Mouse (Mus musculus) neural tube, embryonic 14.5 days (tissue): ENCODE measurements around the gene 1700003E16Rik. TPM values are rescaled to one million over a fixed set of nuclear protein-coding genes. Genes with fewer than 3 reads are reported as not detected.

ENCODE experiments used
- ATAC-seq: fragments of 200-750 bp; cut with Nextera tagmentation; 2 replicates; pipeline ENCODE4 v1.8.0; 2017; ENCODE audit warnings: low read depth, mild to moderate bottlenecking, moderate TSS enrichment, moderate library complexity
- H3K27ac ChIP-seq: fragments of 300-500 bp; sonication (generic); 2 replicates; pipeline ENCODE4 v1.5.1; 2014; ENCODE audit warnings: low read depth, mild to moderate bottlenecking, control low read depth, low read length, moderate library complexity, mixed read lengths
- H3K27me3 ChIP-seq: fragments of 300-500 bp; sonication (generic); 2 replicates; pipeline ENCODE4 v1.6.1; 2014; ENCODE audit warnings: low read length; ENCODE audit not compliant: control insufficient read depth, insufficient read depth
- H3K36me3 ChIP-seq: fragments of 300-500 bp; sonication (generic); 2 replicates; pipeline ENCODE4 v1.6.1; 2014; ENCODE audit warnings: low read length, mixed read lengths; ENCODE audit not compliant: control insufficient read depth, insufficient read depth
- H3K4me1 ChIP-seq: fragments of 300-500 bp; sonication (generic); 2 replicates; pipeline ENCODE4 v1.6.1; 2014; ENCODE audit warnings: low read length; ENCODE audit not compliant: control insufficient read depth, insufficient read depth
- H3K4me2 ChIP-seq: fragments of 300-500 bp; sonication (generic); 2 replicates; pipeline ENCODE4 v1.6.1; 2014; ENCODE audit warnings: mild to moderate bottlenecking, low read depth, low read length, control low read depth
- H3K4me3 ChIP-seq: fragments of 300-500 bp; sonication (generic); 2 replicates; pipeline ENCODE4 v1.5.1; 2014; ENCODE audit warnings: low read depth, low read length, control low read depth, mixed read lengths
- H3K9ac ChIP-seq: fragments of 300-500 bp; sonication (generic); replicated peaks from 2 replicates; pipeline ENCODE4 v1.6.1; 2014; ENCODE audit warnings: low read depth, mild to moderate bottlenecking, control low read depth, low read length, mixed read lengths
- H3K9me3 ChIP-seq: fragments of 300-500 bp; sonication (generic); 2 replicates; pipeline ENCODE4 v1.6.1; 2016; ENCODE audit warnings: low read length; ENCODE audit not compliant: control insufficient read depth
- WGBS: fragments of 180-500 bp; shearing (Covaris S2); extraction: QIAGEN DNeasy Blood & Tissue Kit; methylation state at CpG from one replicate; pipeline ENCODE4 v1.1.7; 2014; 5-methylcytosine and 5-hydroxymethylcytosine counted together
- polyA plus RNA-seq: library from polyadenylated mRNA; unstranded; fragments of >200 nt; fragmentation: Nextera tagmentation; extraction: Ambion mirVana; gene quantifications from 2 replicates; pipeline ENCODE4 v1.2.1, GENCODE M21; 2014

The 1700003E16Rik gene
- polyA plus RNA-seq, 1 experiment from 2014 or later = 7.8 TPM

DNA sequence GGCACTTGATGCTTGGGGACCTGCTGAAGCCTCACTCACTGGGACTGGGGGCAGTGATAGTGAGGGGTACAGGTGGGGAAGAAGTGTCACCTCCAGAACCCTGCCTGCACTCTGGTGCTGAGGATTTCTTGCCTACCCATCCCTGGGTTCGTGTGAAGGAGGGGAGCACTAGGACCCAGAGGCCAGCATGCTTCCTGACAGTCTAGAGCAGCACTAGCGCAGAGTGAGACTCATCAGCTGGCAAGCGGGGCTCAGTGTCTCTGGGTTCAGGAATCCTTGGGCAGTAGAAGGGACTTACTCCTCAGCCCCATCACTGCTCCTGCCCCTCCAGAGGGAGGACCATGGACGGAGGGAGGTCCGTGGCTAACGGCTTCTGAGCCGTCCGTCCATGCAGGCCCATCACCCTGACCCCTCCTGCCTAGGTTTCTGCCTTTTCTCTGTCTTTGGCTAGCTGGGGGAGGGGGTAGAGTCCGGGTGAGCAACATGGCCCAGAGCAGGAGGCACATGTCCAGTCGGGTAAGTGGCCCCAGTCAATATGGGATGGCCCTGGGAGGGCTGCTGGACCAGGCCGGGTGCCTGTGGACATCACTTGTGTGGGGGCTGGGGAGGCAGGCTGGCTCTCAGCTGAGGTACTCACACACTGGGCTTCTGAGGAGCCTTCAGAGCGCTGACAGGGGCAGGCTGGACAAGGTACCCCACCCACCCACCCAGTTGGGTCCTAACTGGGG lies 23.4 kb downstream of the 1700003E16Rik start:
- H3K4me2 ChIP-seq = peak overlapping the region; percentile 67
- no peaks in the 10 kb centered on the region for H3K27me3 ChIP-seq
- peaks cover 10% of the 10 kb centered on the region; the same call in 1 of the 2 replicates for H3K36me3 ChIP-seq
- H3K27ac ChIP-seq = no peak overlapping the region
- peak overlapping the region; percentile 57 for H3K9ac ChIP-seq
- peak; percentile 89 for ATAC-seq
- H3K9me3 ChIP-seq = no peaks in the 10 kb centered on the region
- peak overlapping the region; percentile 44 for H3K4me3 ChIP-seq
- 16% methylated on average over 12 of the region's 12 CpGs for WGBS
- peaks cover 11% of the 10 kb centered on the region for H3K4me1 ChIP-seq

DNA sequence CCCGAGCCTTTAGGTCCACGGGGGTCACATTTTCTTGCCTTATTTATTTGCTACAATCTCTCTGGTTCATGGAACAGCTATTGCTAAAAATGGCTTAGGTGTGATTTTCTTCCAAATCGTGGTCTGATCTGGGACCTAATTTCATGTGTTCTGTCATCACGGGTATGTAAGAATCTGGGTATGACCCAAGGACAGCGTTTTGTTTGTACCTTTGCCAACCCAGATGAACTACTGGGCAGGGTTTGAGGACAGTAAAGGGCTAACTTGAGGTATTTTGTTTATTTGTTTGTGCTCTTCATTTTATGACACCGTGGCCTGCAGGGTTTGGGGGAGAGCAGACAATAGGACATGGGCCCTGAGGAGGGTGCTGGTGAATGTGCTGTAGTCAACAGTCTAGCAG lies 24.4 kb downstream of the 1700003E16Rik start:
- Histone ChIP-seq H3K4me2 (peak overlapping the region; percentile 67), H3K27me3 (no peaks in the 10 kb centered on the region), H3K27ac (no peak overlapping the region), H3K36me3 (peaks cover 13% of the 10 kb centered on the region; the same call in 1 of the 2 replicates), H3K4me3 (peak overlapping the region; percentile 44; the same call in 1 of the 2 replicates), H3K9me3 (no peaks in the 10 kb centered on the region), H3K4me1 (peaks cover 17% of the 10 kb centered on the region), H3K9ac (0 out of 2 replicates have a peak overlapping the region, but pooled peaks have one; percentile 57)
- ATAC-seq = no peak
- 84% methylated on average over 6 of the region's 6 CpGs for WGBS

DNA sequence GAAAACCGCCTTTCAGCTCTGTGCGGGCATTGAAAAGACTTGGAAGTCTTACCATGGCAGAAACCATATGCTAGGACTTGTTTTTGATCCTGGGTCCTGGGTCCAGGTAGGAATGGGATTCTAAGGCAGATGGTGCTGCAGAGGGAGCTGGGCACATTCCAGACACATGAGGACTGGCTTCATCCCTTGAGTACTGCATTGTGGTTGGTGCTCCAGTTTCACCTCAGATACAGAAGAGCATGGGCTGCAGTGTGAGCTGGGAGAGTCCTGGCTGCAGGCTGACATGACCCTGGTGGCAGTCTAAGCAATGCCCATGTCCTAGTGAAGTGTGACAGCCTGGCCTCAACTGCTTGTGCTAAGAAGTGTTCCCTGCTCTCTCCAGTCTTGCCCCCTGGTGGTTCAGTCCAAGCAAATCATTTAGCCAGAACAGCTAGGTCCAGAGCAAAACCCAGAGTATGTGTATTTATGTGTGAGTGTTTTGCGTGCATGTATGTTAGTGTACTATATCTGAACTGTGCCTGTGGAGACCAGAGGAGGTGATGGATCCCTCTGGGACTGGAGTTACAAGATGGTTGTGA lies 28.7 kb downstream of the 1700003E16Rik start:
- Histone ChIP-seq H3K9me3 (no peaks in the 10 kb centered on the region), H3K36me3 (peaks cover 28% of the 10 kb centered on the region; the same call in 1 of the 2 replicates), H3K9ac (no peak overlapping the region; the same call in 1 of the 2 replicates), H3K4me1 (peaks cover 31% of the 10 kb centered on the region), H3K27me3 (no peaks in the 10 kb centered on the region), H3K4me2 (no peak overlapping the region), H3K27ac (peak overlapping the region; percentile 91; the same call in 1 of the 2 replicates), H3K4me3 (no peak overlapping the region)
- WGBS = 92% methylated on average over 3 of the region's 3 CpGs
- ATAC-seq = no peak

DNA sequence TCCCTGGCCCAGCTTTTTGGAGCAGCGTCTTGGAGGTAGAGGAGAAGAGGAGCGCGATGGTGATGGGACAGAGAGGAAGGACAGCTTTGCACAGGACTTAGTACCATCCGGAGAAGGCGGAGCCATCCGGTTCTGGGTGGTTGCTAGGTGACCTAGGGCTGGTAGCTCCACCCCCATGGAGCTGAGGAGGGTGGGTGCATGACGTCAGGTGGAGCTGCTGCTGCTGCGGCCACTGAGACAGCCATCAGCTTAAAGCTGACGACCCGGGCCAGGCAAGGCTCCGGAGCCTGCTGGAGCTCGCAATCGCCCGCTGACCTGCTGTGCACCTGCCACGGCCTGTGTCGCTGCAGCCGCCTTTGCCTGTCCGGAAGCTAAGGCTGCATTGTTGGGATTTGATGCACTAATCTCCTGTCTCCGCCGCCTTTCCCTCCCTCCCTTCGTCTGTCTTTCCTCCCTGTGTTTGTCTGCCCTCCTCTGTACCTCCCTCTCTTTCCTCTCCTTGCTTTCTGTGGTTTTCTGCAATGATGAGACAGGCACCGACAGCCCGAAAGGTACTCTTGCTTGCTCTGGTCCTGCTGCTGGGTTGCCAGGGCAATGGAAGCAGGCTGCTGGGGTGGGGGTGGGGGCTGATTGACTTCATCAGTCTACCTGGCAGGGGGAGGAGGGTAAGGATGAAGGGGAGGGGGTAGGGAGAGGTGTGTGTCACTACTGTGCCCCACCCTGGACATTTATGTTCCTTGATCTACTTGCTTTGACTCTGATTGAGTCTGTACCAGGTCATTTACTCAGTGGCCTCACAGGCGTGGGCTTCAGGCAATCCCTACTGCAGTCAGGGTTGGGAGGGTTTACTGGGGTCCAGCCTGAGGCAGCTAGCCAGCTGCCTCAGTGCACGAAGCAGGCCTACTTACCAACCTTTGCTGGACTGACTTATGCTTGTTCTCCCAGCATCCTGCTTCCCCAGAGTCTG lies 30.0 kb downstream of the 1700003E16Rik start:
- H3K9ac ChIP-seq = peak overlapping the region; percentile 84
- H3K4me2 ChIP-seq = peak overlapping the region; percentile 63
- peak; percentile 95 for ATAC-seq
- H3K9me3 ChIP-seq = no peaks in the 10 kb centered on the region
- 5% methylated on average over 25 of the region's 25 CpGs for WGBS
- H3K27me3 ChIP-seq = no peaks in the 10 kb centered on the region
- peaks cover 40% of the 10 kb centered on the region for H3K36me3 ChIP-seq
- H3K4me3 ChIP-seq = peak overlapping the region; percentile 59
- peaks cover 29% of the 10 kb centered on the region for H3K4me1 ChIP-seq
- H3K27ac ChIP-seq = peak overlapping the region; percentile 91

DNA sequence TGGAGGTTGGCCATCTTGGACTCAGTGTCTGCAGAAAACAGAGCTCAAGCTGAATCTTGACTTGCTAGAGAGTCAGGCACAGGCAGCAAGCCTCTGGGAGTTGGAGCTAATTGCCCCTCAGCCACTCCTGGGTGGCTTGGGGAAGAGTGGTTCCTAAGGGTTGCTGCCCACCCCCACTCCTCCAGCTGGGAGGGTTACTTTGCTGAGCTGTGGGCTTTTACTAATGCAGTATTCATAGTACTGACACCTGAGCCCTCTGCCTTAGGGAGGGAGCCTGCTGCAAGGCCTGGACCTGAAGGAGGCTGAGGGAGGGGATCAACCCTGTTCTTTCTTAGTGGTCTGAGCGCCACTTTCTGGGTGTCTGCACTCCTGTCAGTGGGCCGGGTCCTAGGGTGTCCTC lies 30.7 kb downstream of the 1700003E16Rik start:
- 97% methylated on average over 2 of the region's 2 CpGs for WGBS
- Histone ChIP-seq H3K4me2 (peak overlapping the region; percentile 63), H3K9ac (peak overlapping the region; percentile 84), H3K4me1 (peaks cover 29% of the 10 kb centered on the region), H3K36me3 (peaks cover 48% of the 10 kb centered on the region), H3K9me3 (no peaks in the 10 kb centered on the region), H3K27me3 (no peaks in the 10 kb centered on the region), H3K4me3 (peak overlapping the region; percentile 59), H3K27ac (peak overlapping the region; percentile 91)
- ATAC-seq = peak; percentile 5; the same call in 1 of the 2 replicates

DNA sequence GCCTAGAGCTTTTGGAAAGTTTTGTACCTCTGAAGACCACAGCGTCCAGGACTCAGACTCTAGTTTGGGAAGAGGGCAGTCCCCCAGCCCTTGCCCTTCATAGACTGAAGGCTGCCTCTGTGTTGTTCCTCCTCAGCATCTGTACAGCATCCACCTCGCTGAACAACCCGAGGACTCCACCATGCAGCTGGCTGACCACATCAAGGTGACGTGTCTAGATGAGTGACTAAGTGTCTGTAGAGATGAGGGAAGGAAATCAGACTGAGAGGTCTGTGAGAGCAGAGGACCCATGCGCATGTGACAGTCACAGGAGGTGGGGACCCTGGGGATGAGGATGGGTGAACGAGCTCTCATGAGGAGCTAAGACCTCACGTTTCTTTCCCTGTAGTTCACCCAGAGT lies 37.4 kb downstream of the 1700003E16Rik start:
- H3K4me1 ChIP-seq = no peaks in the 10 kb centered on the region
- no peaks in the 10 kb centered on the region for H3K27me3 ChIP-seq
- H3K4me2 ChIP-seq = no peak overlapping the region
- H3K4me3 ChIP-seq = no peak overlapping the region
- ATAC-seq = no peak
- 92% methylated on average over 7 of the region's 7 CpGs for WGBS
- H3K36me3 ChIP-seq = peaks cover 95% of the 10 kb centered on the region
- H3K27ac ChIP-seq = no peak overlapping the region
- no peak overlapping the region for H3K9ac ChIP-seq
- no peaks in the 10 kb centered on the region for H3K9me3 ChIP-seq

DNA sequence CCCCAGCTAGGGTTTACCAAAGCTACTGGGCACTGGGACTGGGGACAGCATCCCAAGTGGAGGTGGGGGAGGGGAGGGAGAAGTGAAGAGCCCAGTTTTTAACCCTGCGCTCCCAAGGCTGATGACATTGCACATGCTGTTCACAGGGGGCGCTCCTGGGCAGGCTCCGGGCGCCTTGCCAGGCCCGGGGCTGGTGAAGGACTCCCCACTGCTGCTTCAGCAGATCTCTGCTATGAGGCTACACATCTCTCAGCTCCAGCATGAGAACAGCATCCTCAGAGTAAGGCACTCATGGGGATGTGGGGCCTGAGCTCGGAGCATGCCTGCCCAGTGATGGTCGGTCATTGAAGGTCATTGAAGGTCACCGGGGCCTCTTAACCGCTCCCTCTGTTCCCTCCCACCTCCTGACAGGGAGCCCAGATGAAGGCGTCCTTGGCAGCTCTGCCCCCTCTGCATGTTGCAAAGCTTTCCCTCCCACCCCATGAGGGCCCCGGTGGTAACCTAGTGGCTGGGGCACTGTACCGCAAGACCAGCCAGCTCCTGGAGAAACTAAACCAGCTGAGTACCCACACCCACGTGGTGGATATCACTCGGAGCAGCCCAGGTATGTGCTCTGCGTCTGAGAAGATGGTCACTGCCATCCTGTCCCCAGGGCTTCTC lies 41.3 kb downstream of the 1700003E16Rik start:
- peak; percentile 22; the same call in 1 of the 2 replicates for ATAC-seq
- H3K27ac ChIP-seq = no peak overlapping the region

DNA sequence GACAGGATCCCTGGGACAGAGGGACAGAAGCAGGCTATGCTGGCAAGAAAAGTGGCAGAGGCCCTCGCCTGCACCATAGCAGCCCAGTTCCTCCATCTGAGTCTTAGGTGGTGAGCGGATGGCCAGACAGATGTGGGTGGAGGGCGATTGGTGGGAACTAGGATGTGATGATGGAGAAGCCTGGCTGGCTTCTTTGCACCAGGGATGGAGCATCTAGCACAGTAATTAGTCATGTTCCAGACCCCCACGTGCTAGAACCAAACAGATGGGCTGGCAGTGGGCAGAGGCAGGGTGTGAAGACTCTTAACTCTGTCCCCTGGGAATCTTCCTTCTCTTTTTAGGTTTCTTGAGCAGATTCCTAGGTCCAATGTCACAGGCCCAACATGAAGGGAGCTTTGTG lies 47.1 kb downstream of the 1700003E16Rik start:
- WGBS = 94% methylated on average over 4 of the region's 4 CpGs
- H3K27ac ChIP-seq = no peak overlapping the region
- no peaks in the 10 kb centered on the region for H3K9me3 ChIP-seq
- peaks cover 16% of the 10 kb centered on the region for H3K36me3 ChIP-seq
- H3K9ac ChIP-seq = no peak overlapping the region
- no peak for ATAC-seq
- H3K4me2 ChIP-seq = no peak overlapping the region
- no peaks in the 10 kb centered on the region for H3K27me3 ChIP-seq
- no peaks in the 10 kb centered on the region for H3K4me1 ChIP-seq
- no peak overlapping the region for H3K4me3 ChIP-seq

More for the DNA sequence above, 41.3 kb downstream of the 1700003E16Rik start:
- Histone ChIP-seq H3K36me3 (peaks cover 73% of the 10 kb centered on the region), H3K27me3 (no peaks in the 10 kb centered on the region), H3K4me1 (no peaks in the 10 kb centered on the region), H3K4me2 (no peak overlapping the region), H3K9me3 (no peaks in the 10 kb centered on the region), H3K4me3 (no peak overlapping the region), H3K9ac (no peak overlapping the region)
- 43% methylated on average over 15 of the region's 15 CpGs for WGBS
